Mouse (Mus musculus) R1 (cell line): Measurements from ENCODE around the gene Gm49337.

Source experiments
- DNase-seq: peaks from one replicate; pipeline ENCODE4 v3.0.0-alpha.2; 2018; ENCODE audit warnings: low read depth, low spot score

Gm49337 gene

DNA sequence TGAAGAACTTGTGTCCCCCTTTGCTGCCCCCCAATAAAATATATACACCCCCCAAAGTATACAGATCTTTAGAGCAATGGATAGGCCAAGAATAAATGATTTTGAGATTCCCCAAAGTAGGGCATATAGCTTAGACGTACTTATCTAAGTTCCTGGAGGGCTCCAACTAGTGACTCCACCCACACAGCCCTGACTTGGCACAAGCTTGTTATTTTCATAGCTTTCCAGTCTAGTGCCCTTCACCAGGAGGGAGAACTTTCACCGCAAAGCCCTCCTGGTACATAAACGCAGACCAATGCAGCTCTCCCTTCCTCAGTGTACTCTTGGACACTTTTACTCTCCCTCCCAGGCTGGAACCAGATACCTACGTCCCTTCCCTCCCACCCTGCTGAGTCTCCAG is 11.0 kb upstream of the Gm49337 start:
- DNase-seq: no peak

- peak; percentile 41 for DNase-seq
Measured at GRCm38 (mm10) chr4:116164759-116165554, 8.2 kb upstream of the Gm49337 start.

- DNase-seq: no peak
Measured at GRCm38 (mm10) chr4:116165708-116166407, 7.3 kb upstream of the Gm49337 start.

- peak; percentile 41 for DNase-seq
Measured at GRCm38 (mm10) chr4:116167404-116167803, 5.8 kb upstream of the Gm49337 start, which contains the start of gene Tspan1. Tspan1 (minus strand) TSS chr4:116167601.

GRCm38 (mm10) chr4:116168617-116169352 is 4.4 kb upstream of the Gm49337 start:
- DNase-seq: peak; percentile 58

DNA sequence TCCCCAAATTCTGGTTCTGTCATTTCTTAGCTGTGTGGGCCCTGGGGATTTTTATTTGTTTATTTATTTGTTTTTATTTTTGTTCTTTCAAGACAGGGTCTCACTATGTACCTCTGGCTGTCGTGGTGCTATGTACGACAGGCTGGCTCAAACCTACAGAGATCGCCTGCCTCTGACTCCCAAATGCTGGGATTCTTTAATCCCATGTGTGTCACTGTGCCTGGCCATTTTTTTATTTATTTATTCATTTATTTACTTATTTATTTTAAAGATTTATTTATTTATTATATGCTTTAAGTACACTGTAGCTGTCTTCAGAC is 3.9 kb upstream of the Gm49337 start:
- DNase-seq: no peak

DNA sequence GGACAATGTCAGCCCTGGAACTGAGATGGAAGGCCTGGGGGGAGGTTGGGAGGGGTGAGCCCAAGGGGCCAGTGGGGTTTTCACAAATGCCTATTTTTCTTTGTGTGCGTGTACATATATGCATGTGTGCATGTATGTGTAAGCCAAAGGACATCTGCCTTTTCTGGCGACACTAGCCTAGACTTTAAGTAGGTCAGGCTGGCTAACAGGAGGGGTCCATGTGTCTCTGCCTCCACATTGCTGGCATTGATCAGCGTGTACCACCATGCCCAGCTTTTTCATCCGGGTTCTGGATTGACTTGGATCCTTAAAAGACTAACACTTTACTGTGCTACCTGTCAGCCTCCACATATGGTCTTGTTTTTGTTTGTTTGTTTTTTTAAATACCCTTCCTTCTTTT is 568 bp downstream of the Gm49337 start:
- no peak for DNase-seq

- DNase-seq: no peak
Measured at GRCm38 (mm10) chr4:116174466-116175116, 1.4 kb downstream of the Gm49337 start.

- no peak for DNase-seq
Measured at GRCm38 (mm10) chr4:116175136-116175535, 2.0 kb downstream of the Gm49337 start.

DNA sequence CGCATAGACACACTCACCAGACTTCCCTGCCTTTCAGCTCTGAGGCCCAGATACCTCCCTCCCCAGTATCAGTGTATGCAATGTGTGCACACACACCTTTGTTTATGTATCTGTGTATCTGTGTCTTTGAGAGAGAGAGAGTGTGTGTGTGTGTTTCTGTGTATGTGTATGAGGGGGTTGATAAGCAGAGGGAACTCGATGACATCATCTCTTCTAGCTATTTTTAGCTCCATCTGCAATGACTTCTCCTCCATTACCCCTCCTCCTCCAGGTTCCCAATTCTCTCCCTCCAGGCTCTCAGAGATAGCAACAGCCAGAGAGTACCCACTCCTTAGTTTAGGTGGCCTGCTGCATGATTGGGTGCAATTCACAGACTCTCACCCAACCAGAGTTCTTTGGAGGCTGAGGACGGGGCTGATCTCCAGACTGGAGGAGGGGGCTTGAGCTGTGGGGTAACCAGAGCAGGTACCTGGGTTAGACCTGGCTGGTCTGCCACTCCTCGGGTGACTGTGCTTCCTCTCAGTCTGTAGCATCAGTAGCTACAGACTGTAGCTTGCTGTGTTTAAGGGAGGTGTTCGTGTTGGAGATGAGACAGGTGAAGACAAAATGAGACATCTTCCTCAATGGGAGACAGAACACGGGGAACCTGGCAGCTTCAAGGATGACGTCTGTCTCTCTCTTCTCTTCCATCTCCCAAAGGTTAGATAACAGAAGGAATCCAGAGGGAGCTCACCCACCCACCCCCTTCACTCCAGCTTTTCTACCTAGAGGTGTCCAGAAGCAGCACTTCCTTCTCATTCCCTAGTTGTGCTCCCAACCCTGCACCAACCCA is 2.7 kb downstream of the Gm49337 start:
- no peak for DNase-seq

DNA sequence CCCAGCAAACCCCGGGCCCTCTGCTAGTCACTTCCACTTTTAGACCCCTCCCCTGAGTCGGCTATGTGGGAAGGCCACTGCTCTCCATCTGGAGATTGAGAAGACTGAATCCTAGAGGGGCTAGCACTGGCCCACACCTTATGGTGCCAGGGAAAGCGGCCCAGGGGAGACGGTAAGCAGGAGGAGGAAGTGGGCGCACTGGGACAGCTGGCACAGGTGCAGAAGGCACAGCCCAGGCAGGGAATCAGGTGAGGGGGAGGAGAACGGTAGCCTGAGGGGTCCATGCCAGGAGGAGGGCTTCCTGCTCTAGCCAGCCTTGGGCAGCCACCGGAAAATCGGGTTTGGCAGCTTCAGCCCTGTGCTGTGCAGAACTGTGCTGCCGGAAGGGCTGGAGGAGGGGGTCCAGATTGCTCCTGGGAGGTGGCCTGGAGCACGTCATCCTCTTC is 3.4 kb downstream of the Gm49337 start:
- DNase-seq: peak; percentile 71

DNA sequence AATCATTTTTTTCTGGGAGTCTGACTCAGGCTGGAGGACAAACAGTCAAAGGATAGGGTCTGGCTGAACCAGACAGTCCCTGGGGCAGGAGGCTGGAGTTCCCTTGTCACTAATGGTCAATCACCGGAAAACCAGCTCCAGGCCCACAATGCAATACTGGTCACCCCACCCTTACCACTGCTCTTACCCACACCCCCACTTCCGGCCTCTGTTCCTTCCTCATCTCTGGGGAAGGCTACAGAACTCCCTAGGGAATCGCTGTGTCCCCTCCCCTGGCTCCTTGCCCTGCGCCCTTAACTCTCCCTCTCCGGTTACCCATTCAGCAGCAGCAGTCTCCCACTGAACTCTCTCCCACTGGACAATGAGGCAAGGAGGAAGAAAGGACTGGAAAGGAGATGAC is 4.0 kb downstream of the Gm49337 start:
- peak; percentile 53 for DNase-seq

DNA sequence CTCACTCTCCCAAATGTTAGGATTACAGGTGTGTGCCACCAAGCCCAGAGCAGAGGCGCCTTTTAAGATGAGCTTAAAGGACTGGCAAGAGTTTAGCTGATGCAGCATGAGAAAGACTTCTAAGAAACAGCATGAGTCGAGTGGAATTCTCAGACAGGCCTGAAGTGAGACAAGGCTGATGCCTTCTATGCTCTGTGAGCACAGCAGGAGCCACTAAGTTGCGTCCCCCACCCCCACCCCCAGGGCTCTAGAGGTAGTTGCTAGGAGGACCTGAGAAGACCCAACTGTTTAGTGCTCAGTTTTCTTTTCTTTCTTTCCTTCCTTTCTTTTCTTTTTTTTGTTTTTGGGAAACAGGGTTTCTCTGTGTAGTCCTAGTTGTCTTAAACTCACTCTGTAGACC is 8.9 kb downstream of the Gm49337 start:
- peak; percentile 67 for DNase-seq

DNA sequence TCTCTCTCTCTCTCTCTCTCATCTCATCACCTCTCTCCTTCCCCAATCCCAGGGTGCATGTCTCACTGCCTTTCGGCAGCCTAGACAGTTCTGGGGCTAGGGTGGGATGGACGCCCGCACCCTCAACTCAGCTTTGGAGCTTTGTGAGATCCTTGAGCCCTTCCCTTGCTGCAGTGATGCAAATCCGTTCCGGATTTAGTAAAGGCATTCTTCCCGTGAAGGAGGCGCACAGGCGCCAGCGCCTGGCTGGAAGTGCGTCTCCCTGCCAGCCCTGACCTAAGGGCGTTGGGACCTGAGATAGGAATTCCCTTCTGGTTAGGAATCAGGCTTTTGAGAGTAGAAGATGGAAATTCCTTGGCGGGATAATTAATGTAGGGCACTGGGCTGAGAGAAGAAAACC is 9.6 kb downstream of the Gm49337 start:
- peak; percentile 80 for DNase-seq

DNA sequence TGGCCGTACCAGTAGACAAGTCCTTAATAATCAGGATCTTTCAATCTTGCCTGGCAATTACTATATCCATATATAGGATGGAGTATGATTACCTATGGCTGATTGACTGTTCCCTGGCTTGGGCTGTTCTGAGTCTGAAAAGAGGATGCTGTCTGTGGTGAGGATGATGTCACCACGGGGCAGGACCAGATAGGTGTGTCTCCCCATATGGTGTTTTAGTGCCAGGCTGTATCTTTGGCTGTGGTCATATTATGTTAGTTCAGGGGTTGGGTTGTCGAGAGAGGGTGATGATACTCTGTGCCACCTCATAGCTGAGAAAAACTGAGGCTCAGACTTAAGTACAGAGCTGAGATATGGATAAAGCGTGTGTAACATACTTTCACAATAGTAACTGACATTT is 11.9 kb downstream of the Gm49337 start:
- no peak for DNase-seq

DNA sequence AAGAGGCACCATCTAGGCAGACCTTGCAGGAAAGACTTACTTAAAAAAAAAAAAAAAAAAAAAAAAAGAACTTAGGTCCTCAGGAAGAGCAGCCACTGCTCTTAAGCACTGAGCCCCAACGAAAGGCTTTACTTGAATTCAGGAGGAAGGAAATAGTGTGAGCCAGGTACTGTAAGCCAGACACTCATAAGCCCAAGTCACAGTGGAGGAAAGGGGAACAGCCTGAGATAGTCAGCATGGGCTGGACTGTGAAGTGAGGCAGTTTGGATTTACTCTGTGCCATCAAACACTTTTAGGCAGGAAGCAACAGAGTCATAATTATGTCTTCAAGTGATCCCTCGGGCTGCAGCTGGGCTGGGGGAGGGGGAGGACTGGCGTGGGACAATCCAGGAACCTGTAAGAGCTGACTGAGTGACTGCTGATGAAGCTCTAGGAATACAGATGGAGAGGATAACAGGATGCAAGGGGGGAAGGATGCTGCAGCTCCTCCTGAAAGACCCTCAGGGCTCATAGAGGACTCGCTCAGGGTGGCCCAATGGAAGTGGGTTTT is 19.2 kb downstream of the Gm49337 start:
- DNase-seq: no peak

GRCm38 (mm10) chr4:116193583-116194383 is 20.6 kb downstream of the Gm49337 start:
- DNase-seq: no peak

- no peak for DNase-seq
Measured at GRCm38 (mm10) chr4:116198422-116198821, 25.2 kb downstream of the Gm49337 start.

GRCm38 (mm10) chr4:116204422-116204821 is 31.2 kb downstream of the Gm49337 start:
- no peak for DNase-seq

DNA sequence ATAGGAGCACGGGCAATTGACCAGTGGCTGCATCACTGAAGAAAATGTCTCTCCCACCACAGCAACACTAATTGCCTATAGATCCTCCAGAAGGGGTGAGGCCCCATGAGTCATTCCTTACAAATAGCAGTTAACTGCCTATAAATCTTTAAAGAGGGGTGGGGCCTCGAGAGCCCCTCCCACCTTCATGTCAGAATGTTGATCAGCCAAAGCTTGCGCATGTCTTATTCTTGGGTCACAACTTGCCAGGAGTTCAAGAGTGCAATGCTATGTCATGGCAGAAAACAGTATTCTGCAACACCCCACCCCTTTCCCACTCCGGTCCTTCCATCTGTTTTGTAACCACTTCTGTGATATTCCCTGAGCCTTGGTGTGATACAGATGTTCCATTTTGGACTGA is 33.3 kb downstream of the Gm49337 start:
- peak; percentile 63 for DNase-seq
